9 mouse cellular contexts compared by ENCODE assay signal in the genomic region with DNA sequence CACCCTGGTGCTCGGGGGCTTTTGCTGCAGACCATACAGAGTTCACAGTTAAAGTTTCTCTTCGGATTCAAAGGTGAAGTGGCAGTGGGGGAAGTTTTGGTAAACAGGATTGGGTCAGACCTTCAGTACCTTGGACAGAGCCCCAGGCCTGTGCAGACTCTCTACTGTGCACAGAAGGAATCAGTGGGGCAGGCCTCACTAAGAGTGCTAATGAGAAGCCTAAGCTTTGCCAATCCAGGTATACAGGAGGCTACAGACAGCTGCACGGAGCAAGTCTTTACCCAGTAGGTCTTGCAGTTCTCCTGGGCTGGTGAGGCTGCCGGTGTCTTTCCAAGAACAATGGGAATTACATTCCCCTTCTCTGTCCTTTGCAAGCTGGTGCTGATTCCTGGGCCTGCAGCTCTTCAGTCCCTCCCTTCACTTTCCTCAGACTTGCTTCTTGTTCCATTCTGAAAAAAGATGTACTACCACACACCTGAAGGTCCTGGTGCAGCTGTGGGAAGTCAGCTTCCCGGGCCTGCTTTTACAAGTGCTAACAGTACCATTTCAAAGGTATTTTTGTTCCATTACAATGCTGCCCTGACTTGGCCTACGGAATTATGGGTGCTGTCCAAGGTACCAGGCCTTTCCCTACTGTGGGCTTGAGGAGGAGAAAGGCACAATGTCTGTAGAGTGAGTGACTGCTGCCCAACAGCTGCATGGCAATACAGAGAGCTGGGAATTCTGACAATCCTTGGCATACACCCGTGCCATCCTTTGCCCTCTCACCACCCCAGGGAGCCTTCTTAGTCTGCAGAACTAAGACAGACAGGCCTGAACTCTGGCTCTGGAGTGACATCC.
A peak's percentile ranks its signal among the peaks of the same experiment; 100 is the strongest.
DNase-seq lines count a peak whose midpoint lies in the region; ATAC-seq lines count a peak whose summit lies in the region.
"Had no signal": no experiment of that assay in that cellular context is flagged by ENCODE, and none has a peak within 500 bp of the region (broad histone marks: within the 10 kb centered on the region; RNA-seq: fewer than 3 reads in every experiment).

No protein-coding gene starts in this region.

- no peak overlapping the region for H3K27ac ChIP-seq in limb, embryonic 13.5 days
- no peak overlapping the region for H3K27ac ChIP-seq in forebrain, embryonic 14.5 days (ENCODE audit: low read depth, low read length)
- H3K27ac ChIP-seq: embryonic facial prominence, embryonic 15.5 days; liver, embryonic 15.5 days had no signal

- no peak overlapping the region for H3K9ac ChIP-seq in limb, embryonic 13.5 days
- no peak overlapping the region for H3K9ac ChIP-seq in forebrain, embryonic 14.5 days (ENCODE audit: low read length)
- H3K9ac ChIP-seq: embryonic facial prominence, embryonic 15.5 days; liver, embryonic 15.5 days had no signal

- no peaks in the 10 kb centered on the region for H3K9me3 ChIP-seq in limb, embryonic 13.5 days
- H3K9me3 ChIP-seq in forebrain, embryonic 14.5 days (replicated peaks; ENCODE audit: control insufficient read depth, low read length): no peaks in the 10 kb centered on the region
- H3K9me3 ChIP-seq: embryonic facial prominence, embryonic 15.5 days; liver, embryonic 15.5 days had no signal

- DNase-seq in kidney, postnatal 25 days: peak; percentile 22 to 40
- DNase-seq in kidney, adult 8-10 months: no peak
- peak; percentile 44 for DNase-seq in ES-CJ7 (ENCODE audit: low read depth, low spot score)
- DNase-seq in ZHBTc4 (ENCODE audit: low read depth, low spot score): peak; percentile 65
- DNase-seq in forebrain, embryonic 14.5 days (ENCODE audit: low spot score): no peak
- DNase-seq in layer of hippocampus, adult 11-12 months (ENCODE audit: low spot score): no peak

- no peak overlapping the region for H3K4me2 ChIP-seq in limb, embryonic 13.5 days (replicated peaks)
- H3K4me2 ChIP-seq in forebrain, embryonic 14.5 days (ENCODE audit: low read length): no peak overlapping the region
- H3K4me2 ChIP-seq: embryonic facial prominence, embryonic 15.5 days; liver, embryonic 15.5 days had no signal

- H3K4me3 ChIP-seq in limb, embryonic 13.5 days: no peak overlapping the region
- no peak overlapping the region for H3K4me3 ChIP-seq in forebrain, embryonic 14.5 days (ENCODE audit: low read depth, low read length)
- H3K4me3 ChIP-seq: embryonic facial prominence, embryonic 15.5 days; liver, embryonic 15.5 days had no signal

- ATAC-seq in limb, embryonic 13.5 days (ENCODE audit: low FRiP score, low read depth): 0 out of 2 replicates have a peak, but pooled peaks have one; percentile 59
- no peak for ATAC-seq in forebrain, embryonic 14.5 days

- H3K36me3 ChIP-seq in limb, embryonic 13.5 days: peaks cover 25% of the 10 kb centered on the region
- H3K36me3 ChIP-seq in forebrain, embryonic 14.5 days (ENCODE audit: control insufficient read depth, insufficient read depth, low read length): peaks cover 15% of the 10 kb centered on the region; the same call in 1 of the 2 replicates
- H3K36me3 ChIP-seq: liver, embryonic 15.5 days had no signal

- 43% methylated on average over 7 of the region's 7 CpGs for WGBS in limb, embryonic 13.5 days
- 55% methylated on average over 7 of the region's 7 CpGs for WGBS in forebrain, embryonic 14.5 days

- H3K4me1 ChIP-seq in limb, embryonic 13.5 days: no peaks in the 10 kb centered on the region
- H3K4me1 ChIP-seq in forebrain, embryonic 14.5 days (ENCODE audit: control insufficient read depth, insufficient read depth, low read length): no peaks in the 10 kb centered on the region
- H3K4me1 ChIP-seq: liver, embryonic 15.5 days had no signal

- no peaks in the 10 kb centered on the region for H3K27me3 ChIP-seq in limb, embryonic 13.5 days
- no peaks in the 10 kb centered on the region for H3K27me3 ChIP-seq in forebrain, embryonic 14.5 days (replicated peaks; ENCODE audit: control insufficient read depth, insufficient read depth, low read length)
- H3K27me3 ChIP-seq: embryonic facial prominence, embryonic 15.5 days; liver, embryonic 15.5 days had no signal

Comparison
In these comparisons a context has a peak if more than half of its experiments do, and no peak if none do; other contexts are left out.
1. DNase-seq: peak in kidney, postnatal 25 days (2 of 2), ES-CJ7 (single experiment) and ZHBTc4 (single experiment); none in kidney, adult 8-10 months (0 of 2), forebrain, embryonic 14.5 days (single experiment) and layer of hippocampus, adult 11-12 months (single experiment).